Mouse (Mus musculus) large intestine, adult 2 months (tissue): ENCODE data around the gene Zdhhc24. TPM values are rescaled to one million over a fixed set of nuclear protein-coding genes. Genes with fewer than 3 reads are reported as not detected.

Experiments
- polyA plus RNA-seq: library from polyadenylated mRNA; depleted of rRNA; stranded (reverse); fragments of >200 nt; gene quantifications from 2 replicates; pipeline ENCODE4 v1.2.3, GENCODE M21; 2012; rRNA removed

Zdhhc24 gene
- polyA plus RNA-seq, 1 experiment: 14.8 TPM

Other genes starting within 250 kb of the Zdhhc24 start
- 0.29 TPM in 1 of 2 replicates, not detected in the other for gene Gm960, start 180.0 kb upstream of the Zdhhc24 start, polyA plus RNA-seq
- 0.12 and 0.15 TPM in 2 replicates for gene Sptbn2, start 167.5 kb upstream of the Zdhhc24 start, polyA plus RNA-seq
- gene Rbm4b, start 122.2 kb upstream of the Zdhhc24 start, polyA plus RNA-seq: 3.6 and 4.6 TPM in 2 replicates
- gene Rbm4, start 84.8 kb upstream of the Zdhhc24 start, polyA plus RNA-seq: 39.5 and 48.7 TPM in 2 replicates
- 18.5 and 22.6 TPM in 2 replicates for gene Gm21992, start 67.1 kb upstream of the Zdhhc24 start, polyA plus RNA-seq
- 39.5 and 48.9 TPM in 2 replicates for gene Rbm14, start 67.0 kb upstream of the Zdhhc24 start, polyA plus RNA-seq
- 42.6 and 46.5 TPM in 2 replicates for gene Ccs, start 39.3 kb upstream of the Zdhhc24 start, polyA plus RNA-seq
- 0.09 and 0.19 TPM in 2 replicates for gene Ccdc87, start 39.3 kb upstream of the Zdhhc24 start, polyA plus RNA-seq
- 12.1 and 13.7 TPM in 2 replicates for gene Ctsf, start 23.5 kb upstream of the Zdhhc24 start, polyA plus RNA-seq
- 0.40 and 0.66 TPM in 2 replicates for gene Actn3, start 759 bp upstream of the Zdhhc24 start, polyA plus RNA-seq
- 1.3 and 1.5 TPM in 2 replicates for gene Bbs1, start 28.0 kb downstream of the Zdhhc24 start, polyA plus RNA-seq
- 126 and 154 TPM in 2 replicates for gene Dpp3, start 49.6 kb downstream of the Zdhhc24 start, polyA plus RNA-seq
- gene Peli3, start 64.5 kb downstream of the Zdhhc24 start, polyA plus RNA-seq: 1.1 and 1.5 TPM in 2 replicates
- 32.3 and 36.2 TPM in 2 replicates for gene Mrpl11, start 83.5 kb downstream of the Zdhhc24 start, polyA plus RNA-seq
- 1.4 and 1.6 TPM in 2 replicates for gene Npas4, start 111.6 kb downstream of the Zdhhc24 start, polyA plus RNA-seq
- 3.6 and 6.8 TPM in 2 replicates for gene Slc29a2, start 145.2 kb downstream of the Zdhhc24 start, polyA plus RNA-seq
- gene B4gat1, start 160.2 kb downstream of the Zdhhc24 start, polyA plus RNA-seq: 13.6 and 14.7 TPM in 2 replicates
- gene AC124502.3, start 160.2 kb downstream of the Zdhhc24 start, polyA plus RNA-seq: 0.64 and 0.67 TPM in 2 replicates
- 44.3 and 46.3 TPM in 2 replicates for gene Brms1, start 162.7 kb downstream of the Zdhhc24 start, polyA plus RNA-seq
- gene Rin1, start 171.8 kb downstream of the Zdhhc24 start, polyA plus RNA-seq: 3.2 and 7.0 TPM in 2 replicates
- 4.1 and 5.4 TPM in 2 replicates for gene Cd248, start 189.4 kb downstream of the Zdhhc24 start, polyA plus RNA-seq
- 1.8 and 2.0 TPM in 2 replicates for gene Tmem151a, start 206.9 kb downstream of the Zdhhc24 start, polyA plus RNA-seq
- 224 and 270 TPM in 2 replicates for gene Yif1a, start 209.9 kb downstream of the Zdhhc24 start, polyA plus RNA-seq
- 1.3 and 1.5 TPM in 2 replicates for gene Cnih2, start 219.9 kb downstream of the Zdhhc24 start, polyA plus RNA-seq
- gene Rab1b, start 228.4 kb downstream of the Zdhhc24 start, polyA plus RNA-seq: 181 and 205 TPM in 2 replicates
- 13.6 and 17.0 TPM in 2 replicates for gene Klc2, start 239.9 kb downstream of the Zdhhc24 start, polyA plus RNA-seq